Mouse (Mus musculus): ENCODE measurements around the gene Gmcl1.

The Gmcl1 gene

GRCm38 (mm10) chr6:86733183-86733876 is at the start of gene Gmcl1:
Gene Gmcl1 (minus strand): TSS chr6:86733383.
- peak; percentile 98 for DNase-seq (ENCODE audit: low read depth, low spot score)

- DNase-seq (ENCODE audit: low read depth, low spot score) = no peak
Observed at GRCm38 (mm10) chr6:86782342-86782741, 49.2 kb upstream of the Gmcl1 start.

- no peak for DNase-seq (ENCODE audit: low read depth, low spot score)
Observed at GRCm38 (mm10) chr6:86781361-86781957, 48.3 kb upstream of the Gmcl1 start.

- DNase-seq (ENCODE audit: low read depth, low spot score) = no peak
Observed at GRCm38 (mm10) chr6:86778910-86779594, 45.9 kb upstream of the Gmcl1 start.

GRCm38 (mm10) chr6:86777181-86777580 is 44.0 kb upstream of the Gmcl1 start:
- no peak for DNase-seq (ENCODE audit: low read depth, low spot score)

GRCm38 (mm10) chr6:86776706-86777071 is 43.5 kb upstream of the Gmcl1 start:
- DNase-seq (ENCODE audit: low read depth, low spot score) = no peak

GRCm38 (mm10) chr6:86776001-86776705 is 43.0 kb upstream of the Gmcl1 start:
- no peak for DNase-seq (ENCODE audit: low read depth, low spot score)

- DNase-seq (ENCODE audit: low read depth, low spot score) = no peak
Observed at GRCm38 (mm10) chr6:86774937-86775336, 41.8 kb upstream of the Gmcl1 start.

- no peak for DNase-seq (ENCODE audit: low read depth, low spot score)
Observed at GRCm38 (mm10) chr6:86773830-86774229, 40.6 kb upstream of the Gmcl1 start.

GRCm38 (mm10) chr6:86772631-86773030 is 39.4 kb upstream of the Gmcl1 start:
- DNase-seq (ENCODE audit: low read depth, low spot score) = no peak

GRCm38 (mm10) chr6:86768938-86769337 is 35.8 kb upstream of the Gmcl1 start:
- DNase-seq (ENCODE audit: low read depth, low spot score) = no peak

GRCm38 (mm10) chr6:86768186-86768776 is 35.1 kb upstream of the Gmcl1 start:
- DNase-seq (ENCODE audit: low read depth, low spot score) = no peak

- no peak for DNase-seq (ENCODE audit: low read depth, low spot score)
Observed at GRCm38 (mm10) chr6:86767465-86767864, 34.3 kb upstream of the Gmcl1 start.

- DNase-seq (ENCODE audit: low read depth, low spot score) = no peak
Observed at GRCm38 (mm10) chr6:86765637-86766059, 32.5 kb upstream of the Gmcl1 start.

GRCm38 (mm10) chr6:86754105-86754863 is 21.1 kb upstream of the Gmcl1 start:
- DNase-seq (ENCODE audit: low read depth, low spot score) = no peak

GRCm38 (mm10) chr6:86752843-86753485 is 19.8 kb upstream of the Gmcl1 start:
- DNase-seq (ENCODE audit: low read depth, low spot score) = no peak

- DNase-seq (ENCODE audit: low read depth, low spot score) = no peak
Observed at GRCm38 (mm10) chr6:86750961-86751360, 17.8 kb upstream of the Gmcl1 start.

GRCm38 (mm10) chr6:86749817-86750216 is 16.6 kb upstream of the Gmcl1 start:
- no peak for DNase-seq (ENCODE audit: low read depth, low spot score)

- peak; percentile 39 for DNase-seq (ENCODE audit: low read depth, low spot score)
Observed at GRCm38 (mm10) chr6:86747171-86747570, 14.0 kb upstream of the Gmcl1 start.

- DNase-seq (ENCODE audit: low read depth, low spot score) = no peak
Observed at GRCm38 (mm10) chr6:86740652-86741051, 7.5 kb upstream of the Gmcl1 start.

GRCm38 (mm10) chr6:86736830-86737229 is 3.6 kb upstream of the Gmcl1 start:
- no peak for DNase-seq (ENCODE audit: low read depth, low spot score)
